Mouse (Mus musculus) heart, adult 2 months (tissue): ENCODE measurements around the gene S100a3.

ENCODE experiments used
- CTCF ChIP-seq: fragments of 200-600 bp; IDR thresholded peaks from 2 replicates; pipeline ENCODE4 v1.8.1; 2022; ENCODE audit warnings: antibody characterized with exemption, mild to moderate bottlenecking, moderate library complexity
- POLR2A ChIP-seq: fragments of 200-500 bp; IDR thresholded peaks from 2 replicates; pipeline ENCODE4 v1.6.1; 2011; ENCODE audit warnings: mild to moderate bottlenecking, low read depth, low read length, control low read depth; ENCODE audit not compliant: insufficient read depth

- TF ChIP-seq CTCF (no peak), POLR2A (no peak)
Measured at GRCm38 (mm10) chr3:90594466-90594865, 34.1 kb downstream of the S100a3 start.
